Mouse (Mus musculus): ENCODE measurements at regions not wholly inside any gene's neighbourhood (a gene's known extent, or its start where the extent isn't known, plus 50 kb on each side); places are given as distances from the start of the nearest gene placed in this dataset.

- DNase-seq (ENCODE audit: low spot score) = no peak
Observed at GRCm38 (mm10) chr14:100883115-100883514, 317.0 kb downstream of the Prr30 start.

GRCm38 (mm10) chr14:100880103-100880502 lies 320.0 kb downstream of the Prr30 start:
- no peak for DNase-seq (ENCODE audit: low spot score)

- no peak for DNase-seq (ENCODE audit: low spot score)
Observed at GRCm38 (mm10) chr14:100867790-100868189, 332.3 kb downstream of the Prr30 start.

- DNase-seq (ENCODE audit: low spot score) = no peak
Observed at GRCm38 (mm10) chr14:100864792-100865191, 335.3 kb downstream of the Prr30 start.

- DNase-seq (ENCODE audit: low spot score) = no peak
Observed at GRCm38 (mm10) chr14:100864164-100864563, 336.0 kb downstream of the Prr30 start.

- DNase-seq (ENCODE audit: low spot score) = no peak
Observed at GRCm38 (mm10) chr14:100842828-100843227, 357.3 kb downstream of the Prr30 start.
